Mouse (Mus musculus) lung, embryonic 14.5 days (tissue): Measurements from ENCODE around the gene Ctnna2. TPM values are rescaled to one million over a fixed set of nuclear protein-coding genes. Genes with fewer than 3 reads are reported as not detected.

Experiments used
- ATAC-seq: fragments of 200-750 bp; cut with Nextera tagmentation; 2 replicates; pipeline ENCODE4 v1.8.0; 2017; ENCODE audit warnings: mild to moderate bottlenecking, moderate TSS enrichment, moderate library complexity; ENCODE audit not compliant: insufficient read depth
- DNase-seq: peaks from one replicate; pipeline ENCODE4 v3.0.0-alpha.2; 2015
- H3K27ac ChIP-seq: fragments of 300-500 bp; sonication (generic); 2 replicates; pipeline ENCODE4 v1.5.1; 2014; ENCODE audit warnings: low read depth, mild to moderate bottlenecking, moderate library complexity
- H3K27me3 ChIP-seq: fragments of 300-500 bp; sonication (generic); 2 replicates; pipeline ENCODE4 v1.6.1; 2014; ENCODE audit warnings: low read length, control low read depth; ENCODE audit not compliant: insufficient read depth
- H3K36me3 ChIP-seq: fragments of 300-500 bp; sonication (generic); 2 replicates; pipeline ENCODE4 v1.6.1; 2014; ENCODE audit warnings: control low read depth; ENCODE audit not compliant: insufficient read depth
- H3K4me1 ChIP-seq: fragments of 300-500 bp; sonication (generic); 2 replicates; pipeline ENCODE4 v1.6.1; 2014; ENCODE audit warnings: antibody characterized with exemption, control low read depth; ENCODE audit not compliant: insufficient read depth
- H3K4me2 ChIP-seq: fragments of 300-500 bp; sonication (generic); 2 replicates; pipeline ENCODE4 v1.6.1; 2014; ENCODE audit warnings: mild to moderate bottlenecking
- H3K4me3 ChIP-seq: fragments of 300-500 bp; sonication (generic); 2 replicates; pipeline ENCODE4 v1.5.1; 2014; ENCODE audit warnings: low read depth, low read length
- H3K9ac ChIP-seq: fragments of 300-500 bp; sonication (generic); 2 replicates; pipeline ENCODE4 v1.6.1; 2014
- H3K9me3 ChIP-seq: fragments of 300-500 bp; sonication (generic); 2 replicates; pipeline ENCODE4 v1.6.1; 2016; ENCODE audit warnings: low read depth, low read length, control low read depth
- CTCF ChIP-seq: IDR thresholded peaks from 2 replicates; pipeline ENCODE4 v1.5.1; 2016; ENCODE audit warnings: antibody characterized with exemption, low read depth
- WGBS: fragments of 180-500 bp; shearing (Covaris S2); extraction: QIAGEN DNeasy Blood & Tissue Kit; methylation state at CpG from one replicate; pipeline ENCODE4 v1.1.7; 2014; 5-methylcytosine and 5-hydroxymethylcytosine counted together
- polyA plus RNA-seq: library from polyadenylated mRNA; unstranded; fragments of >200 nt; fragmentation: Nextera tagmentation; extraction: Ambion mirVana; gene quantifications from 2 replicates; pipeline ENCODE4 v1.2.1, GENCODE M21; 2014

Gene Ctnna2
- polyA plus RNA-seq, 1 experiment from 2014 or later: 4.4 TPM

DNA sequence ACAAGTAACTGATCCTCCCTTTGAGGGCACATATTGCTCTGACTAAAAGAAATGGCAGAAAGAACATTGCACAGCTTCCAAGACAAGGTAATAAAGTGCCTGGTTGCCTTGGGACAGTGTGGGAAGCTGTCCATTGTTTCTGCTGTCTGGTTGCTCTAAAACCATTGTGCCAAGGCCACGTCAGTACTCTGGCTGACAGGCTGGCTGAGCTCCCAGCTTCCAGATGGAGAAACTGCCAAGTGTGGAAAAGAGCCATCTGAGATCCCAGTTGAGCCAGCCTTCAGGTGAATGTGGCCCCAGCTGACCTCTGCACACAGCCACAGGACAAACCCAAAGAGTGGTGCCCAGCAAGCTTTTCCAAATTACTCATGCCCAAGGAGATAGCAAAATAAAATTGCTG, 504.1 kb downstream of the Ctnna2 start:
- Histone ChIP-seq H3K4me1 (no peaks in the 10 kb centered on the region), H3K9me3 (no peaks in the 10 kb centered on the region), H3K4me2 (no peak overlapping the region), H3K4me3 (no peak overlapping the region), H3K27ac (no peak overlapping the region), H3K27me3 (no peaks in the 10 kb centered on the region), H3K36me3 (no peaks in the 10 kb centered on the region), H3K9ac (no peak overlapping the region)
- 54% methylated on average over 1 of the region's 1 CpGs for WGBS
- peak; percentile 5 for DNase-seq
- no peak for ATAC-seq
- no peak for TF ChIP-seq CTCF

DNA sequence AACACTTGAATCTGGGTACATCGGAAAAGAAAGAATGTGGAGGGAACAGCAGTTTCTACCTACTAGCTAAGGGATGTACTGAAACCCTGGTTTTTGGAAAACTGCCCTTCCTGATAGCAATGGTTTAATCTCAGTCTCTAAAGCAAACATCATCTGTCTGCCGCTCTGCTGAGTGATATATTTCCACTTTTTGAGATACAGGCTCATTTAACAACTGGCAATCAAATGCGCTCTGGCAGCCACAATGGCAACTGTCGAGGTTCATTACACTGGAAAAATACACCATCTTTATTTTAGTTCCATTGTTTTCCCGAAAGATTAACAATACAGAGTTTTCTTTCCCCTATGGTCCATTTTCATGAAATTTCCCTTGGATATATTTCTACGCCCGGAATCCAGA, 506.2 kb downstream of the Ctnna2 start:
- Histone ChIP-seq H3K4me1 (no peaks in the 10 kb centered on the region), H3K4me3 (no peak overlapping the region), H3K9me3 (no peaks in the 10 kb centered on the region), H3K27ac (no peak overlapping the region), H3K4me2 (no peak overlapping the region), H3K36me3 (no peaks in the 10 kb centered on the region), H3K27me3 (no peaks in the 10 kb centered on the region), H3K9ac (no peak overlapping the region)
- DNase-seq (no peak), ATAC-seq (no peak)
- no peak for TF ChIP-seq CTCF
- 82% methylated on average over 7 of the region's 7 CpGs for WGBS

DNA sequence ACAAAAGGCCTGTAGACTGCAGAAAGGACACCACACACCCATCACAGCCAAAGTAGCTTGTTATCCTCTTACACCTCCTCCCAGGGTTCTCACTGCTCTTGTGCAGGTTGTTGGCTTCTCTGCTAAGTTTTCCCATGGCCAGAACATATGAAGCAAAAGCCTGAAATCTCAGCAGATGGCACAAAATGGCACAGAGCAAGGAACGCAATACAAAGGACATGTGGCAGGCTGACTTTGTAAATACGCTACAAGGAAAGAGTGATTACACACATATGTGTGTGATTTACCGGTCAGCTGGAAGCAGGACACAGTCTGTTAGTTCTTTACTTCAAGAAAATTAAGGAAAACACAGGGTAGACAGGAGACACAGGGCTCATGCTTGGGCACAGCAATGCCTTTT, 511.4 kb downstream of the Ctnna2 start:
- no peak overlapping the region for H3K27ac ChIP-seq
- no peak overlapping the region for H3K9ac ChIP-seq
- no peak overlapping the region for H3K4me3 ChIP-seq
- H3K27me3 ChIP-seq: no peaks in the 10 kb centered on the region
- ATAC-seq: no peak
- no peaks in the 10 kb centered on the region for H3K9me3 ChIP-seq
- TF ChIP-seq CTCF: no peak
- DNase-seq: no peak
- H3K4me2 ChIP-seq: no peak overlapping the region
- H3K4me1 ChIP-seq: no peaks in the 10 kb centered on the region
- no peaks in the 10 kb centered on the region for H3K36me3 ChIP-seq
- 83% methylated on average over 3 of the region's 3 CpGs for WGBS

- ATAC-seq: no peak
- H3K27ac ChIP-seq: no peak overlapping the region
- H3K4me2 ChIP-seq: no peak overlapping the region
- no peak overlapping the region for H3K4me3 ChIP-seq
- H3K9me3 ChIP-seq: no peaks in the 10 kb centered on the region
- no peak for TF ChIP-seq CTCF
- H3K9ac ChIP-seq: no peak overlapping the region
- WGBS: 48% methylated on average over 1 of the region's 1 CpGs
- no peaks in the 10 kb centered on the region for H3K36me3 ChIP-seq
- no peak for DNase-seq
- H3K4me1 ChIP-seq: no peaks in the 10 kb centered on the region
- no peaks in the 10 kb centered on the region for H3K27me3 ChIP-seq
These were observed 516.8 kb downstream of the Ctnna2 start for GRCm38 (mm10) chr6:77462737-77463136.

GRCm38 (mm10) chr6:77457919-77458318, 521.6 kb downstream of the Ctnna2 start:
- H3K27ac ChIP-seq: no peak overlapping the region
- ATAC-seq (no peak), DNase-seq (no peak)
- no peak overlapping the region for H3K4me2 ChIP-seq
- no peaks in the 10 kb centered on the region for H3K36me3 ChIP-seq
- H3K4me3 ChIP-seq: no peak overlapping the region
- TF ChIP-seq CTCF: no peak
- H3K9me3 ChIP-seq: no peaks in the 10 kb centered on the region
- WGBS: 78% methylated on average over 2 of the region's 2 CpGs
- no peaks in the 10 kb centered on the region for H3K27me3 ChIP-seq
- no peaks in the 10 kb centered on the region for H3K4me1 ChIP-seq
- H3K9ac ChIP-seq: no peak overlapping the region

DNA sequence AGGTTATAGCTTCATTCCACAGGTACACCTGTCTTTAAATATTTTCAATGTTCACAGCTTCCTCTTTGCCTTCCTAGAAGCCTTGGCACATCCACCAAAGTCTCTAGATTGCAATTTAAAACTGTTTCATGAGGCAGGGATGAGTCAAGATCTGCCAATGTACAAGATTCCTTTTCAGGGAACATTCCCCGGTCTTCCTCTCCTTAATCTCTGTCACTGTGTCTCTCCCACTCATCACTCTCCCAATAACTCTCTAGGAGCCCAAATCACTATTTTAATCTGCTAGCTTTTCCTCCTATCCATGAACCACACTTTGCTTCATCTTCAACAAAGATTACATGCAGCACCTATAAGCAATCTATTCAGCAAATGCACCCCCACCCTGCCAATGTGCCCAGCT, 532.6 kb downstream of the Ctnna2 start:
- no peak for TF ChIP-seq CTCF
- ATAC-seq: no peak
- WGBS: 89% methylated on average over 1 of the region's 1 CpGs

DNA sequence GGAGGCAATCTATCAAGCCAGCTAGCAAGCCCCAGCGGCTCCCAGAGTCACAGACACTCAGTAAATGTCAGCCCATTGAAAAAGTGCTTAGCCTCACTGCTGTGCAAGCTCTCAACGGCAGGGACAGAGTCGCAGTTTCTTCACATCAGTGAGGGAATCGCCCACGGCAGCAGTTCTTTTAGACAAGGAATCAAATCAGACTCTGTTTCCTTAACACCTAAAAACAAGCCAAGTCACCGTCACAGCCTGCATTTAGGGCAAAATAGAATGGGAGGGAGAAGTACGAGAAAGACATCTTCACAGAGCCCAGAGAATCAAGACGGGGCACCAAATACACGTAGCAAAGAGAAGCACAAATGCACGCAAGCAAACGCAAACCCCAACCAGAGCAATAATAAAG, 535.6 kb downstream of the Ctnna2 start:
- H3K36me3 ChIP-seq: no peaks in the 10 kb centered on the region
- no peak overlapping the region for H3K4me2 ChIP-seq
- 74% methylated on average over 11 of the region's 11 CpGs for WGBS
- no peaks in the 10 kb centered on the region for H3K27me3 ChIP-seq
- H3K9me3 ChIP-seq: no peaks in the 10 kb centered on the region
- ATAC-seq: no peak
- H3K27ac ChIP-seq: no peak overlapping the region
- no peaks in the 10 kb centered on the region for H3K4me1 ChIP-seq
- no peak overlapping the region for H3K9ac ChIP-seq
- TF ChIP-seq CTCF: no peak
- DNase-seq: no peak
- H3K4me3 ChIP-seq: no peak overlapping the region

More for the DNA sequence above, 532.6 kb downstream of the Ctnna2 start:
- H3K4me1 ChIP-seq: no peaks in the 10 kb centered on the region
- H3K9me3 ChIP-seq: no peaks in the 10 kb centered on the region
- H3K27me3 ChIP-seq: no peaks in the 10 kb centered on the region
- no peak for DNase-seq
- H3K9ac ChIP-seq: no peak overlapping the region
- no peak overlapping the region for H3K4me2 ChIP-seq
- H3K36me3 ChIP-seq: no peaks in the 10 kb centered on the region
- H3K27ac ChIP-seq: no peak overlapping the region
- H3K4me3 ChIP-seq: no peak overlapping the region

- TF ChIP-seq CTCF: no peak
These were observed 538.4 kb downstream of the Ctnna2 start for GRCm38 (mm10) chr6:77441051-77441450.

More at GRCm38 (mm10) chr6:77441051-77441450, 538.4 kb downstream of the Ctnna2 start:
- no peak overlapping the region for H3K9ac ChIP-seq
- H3K9me3 ChIP-seq: no peaks in the 10 kb centered on the region
- no peaks in the 10 kb centered on the region for H3K4me1 ChIP-seq
- no peak overlapping the region for H3K4me3 ChIP-seq
- no peak overlapping the region for H3K27ac ChIP-seq
- H3K27me3 ChIP-seq: no peaks in the 10 kb centered on the region
- ATAC-seq: no peak
- 73% methylated on average over 5 of the region's 5 CpGs for WGBS
- no peak overlapping the region for H3K4me2 ChIP-seq
- H3K36me3 ChIP-seq: no peaks in the 10 kb centered on the region
- no peak for DNase-seq
